Mouse (Mus musculus): Measurements from ENCODE around the gene Sp9. TPM values are rescaled to one million over a fixed set of nuclear protein-coding genes. Genes with fewer than 3 reads are reported as not detected.

The Sp9 gene
- polyA plus RNA-seq, 1 experiment from 2014 or later = not detected

DNA sequence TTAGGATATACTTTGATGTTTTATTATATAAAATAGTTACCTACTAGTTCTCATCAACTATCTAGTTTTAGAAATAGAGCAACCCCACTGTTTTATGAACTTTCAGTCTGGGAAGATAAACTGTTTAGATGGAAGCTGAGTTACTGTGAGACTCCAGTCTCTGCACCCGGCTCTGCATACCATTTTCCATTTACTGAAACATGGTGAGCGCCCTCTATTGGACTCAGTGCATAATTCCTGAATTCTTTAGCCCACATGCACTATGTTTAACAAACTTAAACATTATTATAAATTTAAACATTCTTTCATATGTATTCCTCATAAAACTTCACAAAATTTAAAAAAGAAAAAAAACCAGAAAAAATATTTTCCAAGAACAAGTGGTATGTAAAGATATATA, 13.9 kb downstream of the Sp9 start:
- Histone ChIP-seq H3K4me1 (replicated peaks) (peaks cover 8% of the 10 kb centered on the region), H3K36me3 (peaks cover 14% of the 10 kb centered on the region), H3K27me3 (replicated peaks) (peaks cover 16% of the 10 kb centered on the region), H3K9ac (no peak overlapping the region), H3K4me3 (no peak overlapping the region), H3K4me2 (no peak overlapping the region), H3K9me3 (replicated peaks) (no peaks in the 10 kb centered on the region), H3K27ac (ENCODE audit: poor library complexity, severe bottlenecking) (no peak overlapping the region)
- no peak for ATAC-seq (ENCODE audit: insufficient number of reproducible peaks, low FRiP score)
- WGBS = 13% methylated on average over 2 of the region's 2 CpGs

DNA sequence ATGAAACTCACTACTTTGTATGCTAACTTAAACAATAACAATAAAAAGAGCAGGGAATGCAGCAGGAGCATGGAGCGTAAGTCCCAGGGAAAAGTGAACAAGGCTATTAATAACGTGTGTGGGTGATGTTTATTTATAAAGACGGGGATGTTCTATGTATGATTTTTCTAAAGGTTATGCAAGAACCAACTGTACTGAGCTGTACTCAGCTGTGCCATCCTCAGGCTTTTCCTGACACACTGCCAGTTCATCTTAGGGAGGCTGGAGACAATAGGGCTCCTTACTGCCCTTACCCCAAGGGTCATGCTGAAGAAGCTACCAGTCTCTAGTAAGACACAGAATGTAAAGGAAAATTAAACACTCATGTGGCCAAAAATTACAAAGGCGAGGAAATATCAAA, 19.4 kb downstream of the Sp9 start:
- 89% methylated on average over 4 of the region's 4 CpGs for WGBS
- Histone ChIP-seq H3K4me3 (no peak overlapping the region), H3K9ac (no peak overlapping the region), H3K27me3 (replicated peaks) (no peaks in the 10 kb centered on the region), H3K4me2 (no peak overlapping the region), H3K27ac (ENCODE audit: poor library complexity, severe bottlenecking) (no peak overlapping the region), H3K4me1 (replicated peaks) (no peaks in the 10 kb centered on the region), H3K9me3 (replicated peaks) (no peaks in the 10 kb centered on the region), H3K36me3 (peaks cover 33% of the 10 kb centered on the region)
- no peak for ATAC-seq (ENCODE audit: insufficient number of reproducible peaks, low FRiP score)

DNA sequence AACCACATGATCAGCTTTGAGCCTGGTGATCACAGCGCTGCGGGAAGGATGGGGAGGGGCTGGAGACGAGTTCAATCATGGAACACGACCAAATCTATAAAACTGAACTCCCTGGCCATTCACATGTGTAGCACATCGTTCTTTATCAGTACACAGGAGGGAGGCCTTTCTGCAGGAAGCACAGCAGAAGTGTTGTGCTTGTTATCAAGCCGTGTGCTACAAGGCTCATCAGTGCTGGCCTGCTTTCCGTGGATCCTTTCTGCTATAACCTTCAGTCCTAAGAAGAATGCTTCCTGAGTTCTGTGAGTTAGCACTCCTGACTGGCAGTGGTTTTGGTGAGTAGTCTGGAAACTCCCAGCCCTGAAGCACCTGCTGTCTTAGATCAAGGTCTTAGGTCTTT, 23.3 kb downstream of the Sp9 start:
- Histone ChIP-seq H3K27ac (ENCODE audit: poor library complexity, severe bottlenecking) (no peak overlapping the region), H3K36me3 (peaks cover 32% of the 10 kb centered on the region), H3K4me2 (no peak overlapping the region), H3K9ac (no peak overlapping the region), H3K27me3 (replicated peaks) (no peaks in the 10 kb centered on the region), H3K4me1 (replicated peaks) (no peaks in the 10 kb centered on the region), H3K4me3 (no peak overlapping the region), H3K9me3 (replicated peaks) (no peaks in the 10 kb centered on the region)
- ATAC-seq (ENCODE audit: insufficient number of reproducible peaks, low FRiP score) = no peak
- WGBS = 69% methylated on average over 7 of the region's 7 CpGs

DNA sequence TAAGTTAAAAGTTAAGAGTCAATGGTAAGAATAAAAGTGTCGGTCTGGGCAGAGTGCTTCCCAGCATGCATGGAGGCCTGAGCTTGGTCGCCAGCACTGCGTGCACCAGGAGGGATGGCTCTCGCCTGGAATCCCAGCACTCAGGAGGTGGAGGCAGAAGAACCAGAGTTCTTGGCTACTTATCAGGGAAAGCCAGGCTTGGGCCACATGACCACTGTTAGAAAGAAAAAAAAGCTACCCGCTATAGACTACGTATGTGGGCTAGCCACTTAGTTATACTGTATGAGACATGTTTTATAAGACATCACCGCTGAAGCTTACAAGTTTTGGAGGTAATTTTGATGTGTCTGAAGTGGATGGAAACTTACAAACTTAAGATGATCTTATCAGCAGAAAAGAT, 26.4 kb downstream of the Sp9 start:
- 77% methylated on average over 7 of the region's 7 CpGs for WGBS

DNA sequence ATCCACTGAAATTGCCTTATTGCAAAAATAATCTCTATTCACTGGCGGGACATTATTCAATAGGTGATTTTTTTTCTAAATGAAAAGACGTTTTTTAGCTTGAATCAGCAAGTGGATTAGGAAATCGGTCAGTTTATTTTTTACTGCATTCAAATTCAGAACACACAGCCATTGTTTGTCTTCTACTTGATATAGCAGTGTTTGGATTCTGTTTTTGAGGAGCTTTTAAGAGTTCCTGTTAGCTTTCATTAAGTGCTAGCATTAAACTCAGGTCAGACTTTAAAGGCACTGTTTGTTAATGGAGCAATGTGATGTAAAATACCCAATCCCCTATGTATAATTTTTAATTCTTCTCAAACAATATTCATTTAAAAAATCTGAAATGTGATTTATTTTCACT, 27.1 kb downstream of the Sp9 start:
- Histone ChIP-seq H3K4me3 (no peak overlapping the region), H3K36me3 (peaks cover 46% of the 10 kb centered on the region), H3K9ac (no peak overlapping the region), H3K4me2 (no peak overlapping the region), H3K9me3 (replicated peaks) (no peaks in the 10 kb centered on the region), H3K4me1 (replicated peaks) (no peaks in the 10 kb centered on the region), H3K27me3 (replicated peaks) (no peaks in the 10 kb centered on the region), H3K27ac (ENCODE audit: poor library complexity, severe bottlenecking) (no peak overlapping the region)
- ATAC-seq (ENCODE audit: insufficient number of reproducible peaks, low FRiP score) = no peak
- WGBS = 80% methylated on average over 3 of the region's 3 CpGs

More for the DNA sequence above, 26.4 kb downstream of the Sp9 start:
- no peak overlapping the region for H3K27ac ChIP-seq (ENCODE audit: poor library complexity, severe bottlenecking)
- H3K9me3 ChIP-seq (replicated peaks) = no peaks in the 10 kb centered on the region
- peaks cover 44% of the 10 kb centered on the region for H3K36me3 ChIP-seq
- H3K4me1 ChIP-seq (replicated peaks) = no peaks in the 10 kb centered on the region
- no peak overlapping the region for H3K4me2 ChIP-seq
- no peaks in the 10 kb centered on the region for H3K27me3 ChIP-seq (replicated peaks)
- ATAC-seq (ENCODE audit: insufficient number of reproducible peaks, low FRiP score) = peak; percentile 79
- no peak overlapping the region for H3K9ac ChIP-seq
- H3K4me3 ChIP-seq = no peak overlapping the region

DNA sequence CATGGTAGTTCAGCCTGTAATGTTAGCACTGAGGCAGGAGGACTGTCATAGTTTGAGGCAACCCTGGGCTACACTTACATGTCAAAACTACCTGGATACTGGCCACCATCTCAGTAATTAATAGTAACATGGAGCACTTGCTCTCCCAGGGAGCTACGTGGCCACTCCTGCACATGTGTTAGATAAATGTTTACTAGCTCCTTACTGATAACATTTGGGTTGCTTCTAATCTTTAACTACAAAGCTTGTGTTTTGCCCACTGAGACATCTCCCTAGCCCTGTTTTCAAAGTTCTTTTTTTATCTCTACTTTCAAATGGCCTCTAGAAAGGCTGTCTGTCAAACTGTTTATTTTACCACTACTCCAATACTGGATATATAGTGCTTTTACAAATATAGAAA, 30.3 kb downstream of the Sp9 start:
- Histone ChIP-seq H3K4me1 (replicated peaks) (no peaks in the 10 kb centered on the region), H3K4me2 (no peak overlapping the region), H3K36me3 (peaks cover 48% of the 10 kb centered on the region), H3K27ac (ENCODE audit: poor library complexity, severe bottlenecking) (no peak overlapping the region), H3K9me3 (replicated peaks) (no peaks in the 10 kb centered on the region), H3K4me3 (no peak overlapping the region), H3K9ac (no peak overlapping the region), H3K27me3 (replicated peaks) (no peaks in the 10 kb centered on the region)
- no peak for ATAC-seq (ENCODE audit: insufficient number of reproducible peaks, low FRiP score)
- WGBS = 59% methylated on average over 1 of the region's 1 CpGs

DNA sequence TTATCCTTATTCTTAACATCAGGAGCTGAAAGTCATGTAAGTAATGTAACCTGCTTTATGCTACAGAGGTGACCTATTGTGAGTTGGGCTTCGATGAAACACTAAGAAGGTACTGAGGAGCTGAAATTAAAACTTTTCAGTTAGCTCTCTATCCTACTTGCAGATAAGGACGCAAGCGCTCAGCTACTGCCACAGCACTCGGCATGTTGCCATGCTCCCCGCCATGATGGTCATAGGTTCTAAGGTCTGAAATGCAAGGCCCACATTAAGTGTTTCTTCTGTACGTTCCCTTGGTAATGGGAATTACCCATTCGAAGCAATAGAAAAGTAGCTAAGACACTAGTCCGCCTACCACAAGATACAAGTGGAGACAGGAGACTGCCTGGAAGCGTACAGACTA, 31.0 kb downstream of the Sp9 start:
- no peak for ATAC-seq (ENCODE audit: insufficient number of reproducible peaks, low FRiP score)
- Histone ChIP-seq H3K36me3 (peaks cover 55% of the 10 kb centered on the region), H3K27me3 (replicated peaks) (no peaks in the 10 kb centered on the region), H3K27ac (ENCODE audit: poor library complexity, severe bottlenecking) (no peak overlapping the region), H3K4me2 (no peak overlapping the region), H3K9ac (no peak overlapping the region), H3K9me3 (replicated peaks) (no peaks in the 10 kb centered on the region), H3K4me1 (replicated peaks) (no peaks in the 10 kb centered on the region), H3K4me3 (no peak overlapping the region)
- 93% methylated on average over 9 of the region's 9 CpGs for WGBS

DNA sequence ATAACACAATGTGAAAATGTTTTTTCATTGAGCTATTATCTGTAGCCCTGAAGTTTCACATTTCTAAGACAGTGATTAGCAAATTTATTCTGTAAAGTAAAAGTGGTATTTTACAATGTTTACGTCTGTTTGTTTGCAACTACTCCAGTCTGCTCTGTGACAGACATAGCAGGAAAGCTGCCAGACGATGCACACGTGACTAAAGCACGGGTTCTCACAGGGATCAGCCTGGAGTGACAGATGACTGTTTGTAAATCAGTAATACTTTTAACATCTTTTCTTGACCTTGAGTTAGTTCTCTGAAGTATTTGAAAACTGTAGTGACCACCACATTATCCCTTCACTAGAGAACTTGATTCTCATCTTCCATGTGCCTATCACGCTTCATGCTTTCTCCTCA, 32.8 kb downstream of the Sp9 start:
- ATAC-seq (ENCODE audit: insufficient number of reproducible peaks, low FRiP score) = no peak
- 95% methylated on average over 5 of the region's 5 CpGs for WGBS
- H3K4me2 ChIP-seq = no peak overlapping the region
- no peaks in the 10 kb centered on the region for H3K4me1 ChIP-seq (replicated peaks)
- H3K36me3 ChIP-seq = peaks cover 63% of the 10 kb centered on the region
- no peaks in the 10 kb centered on the region for H3K9me3 ChIP-seq (replicated peaks)
- no peak overlapping the region for H3K9ac ChIP-seq
- no peaks in the 10 kb centered on the region for H3K27me3 ChIP-seq (replicated peaks)
- H3K27ac ChIP-seq (ENCODE audit: poor library complexity, severe bottlenecking) = no peak overlapping the region
- no peak overlapping the region for H3K4me3 ChIP-seq

DNA sequence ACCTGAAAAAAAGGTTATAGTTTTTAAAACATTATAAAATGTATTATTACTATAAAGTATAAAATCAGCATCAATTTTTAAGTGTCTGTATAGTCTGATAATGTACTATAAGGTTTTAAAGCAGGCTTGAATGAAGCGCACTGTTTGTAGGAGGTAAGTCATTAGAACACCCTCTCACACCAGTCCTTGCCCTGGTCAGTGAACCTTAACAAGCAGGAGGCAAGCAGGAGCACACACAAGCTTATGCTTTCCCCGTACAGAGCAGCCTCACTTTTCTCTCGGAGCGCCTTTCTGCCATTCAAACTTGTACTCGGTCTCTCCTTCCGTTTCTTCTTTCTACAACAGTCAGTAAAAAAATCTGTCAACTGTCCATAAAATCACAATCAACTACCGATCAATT, 34.3 kb downstream of the Sp9 start:
- peaks cover 67% of the 10 kb centered on the region for H3K36me3 ChIP-seq
- no peak for ATAC-seq (ENCODE audit: insufficient number of reproducible peaks, low FRiP score)
- H3K4me3 ChIP-seq = no peak overlapping the region
- 92% methylated on average over 7 of the region's 7 CpGs for WGBS
- no peaks in the 10 kb centered on the region for H3K9me3 ChIP-seq (replicated peaks)
- H3K4me2 ChIP-seq = no peak overlapping the region
- no peaks in the 10 kb centered on the region for H3K27me3 ChIP-seq (replicated peaks)
- H3K9ac ChIP-seq = no peak overlapping the region
- no peaks in the 10 kb centered on the region for H3K4me1 ChIP-seq (replicated peaks)
- no peak overlapping the region for H3K27ac ChIP-seq (ENCODE audit: poor library complexity, severe bottlenecking)

DNA sequence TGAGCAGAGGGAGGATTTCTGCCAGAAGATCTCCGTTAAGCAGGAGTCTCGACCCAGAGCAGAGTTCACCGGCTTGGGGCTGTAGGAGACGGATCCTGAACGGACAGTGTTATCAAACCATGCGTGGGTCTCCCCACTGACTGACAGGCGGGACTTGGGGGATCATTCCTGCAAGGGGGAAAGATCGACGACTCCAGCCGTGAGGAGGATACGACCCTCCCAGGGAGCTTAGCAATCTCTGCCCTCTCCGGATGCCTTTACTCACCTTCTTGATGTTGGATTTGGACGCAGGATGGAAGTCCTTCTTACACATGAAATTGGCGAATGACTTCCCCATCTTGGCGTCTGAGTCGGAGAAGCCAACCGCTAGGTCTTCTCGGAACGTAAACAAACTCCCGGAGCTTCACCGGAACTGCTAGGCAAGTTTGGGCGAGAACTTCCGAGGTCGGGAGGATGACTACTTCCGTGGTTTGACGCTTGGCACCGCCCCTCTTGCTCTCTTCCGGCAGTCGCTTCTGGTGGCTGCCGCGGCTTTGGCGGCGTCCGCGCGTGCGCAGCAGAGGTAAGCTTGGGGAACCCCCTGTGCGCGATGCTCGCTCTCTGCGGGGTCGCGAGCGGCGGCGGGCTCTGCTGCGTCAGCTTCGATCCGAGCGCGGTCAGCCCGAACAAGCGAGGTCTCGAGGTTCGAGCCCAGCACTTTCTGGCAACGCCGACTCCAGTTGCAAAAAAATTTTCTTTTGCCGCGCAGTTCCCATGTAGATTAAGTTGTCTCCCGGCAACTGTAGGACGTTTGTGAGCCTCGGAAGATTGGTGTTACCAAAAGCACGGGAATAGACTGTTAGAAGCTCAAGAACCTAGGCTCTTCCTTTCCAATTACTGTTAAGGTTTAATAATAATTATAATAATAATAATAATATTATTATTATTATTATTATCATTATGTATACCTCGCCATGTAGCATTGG, 40.7 kb downstream of the Sp9 start, which contains the start of the genes Scrn3 and Cir1:
Scrn3 (plus strand) TSS at position 450 of the 965 bp plus-strand sequence.
Cir1 (minus strand) TSS at position 550 of the 965 bp plus-strand sequence.
- peaks cover 29% of the 10 kb centered on the region for H3K36me3 ChIP-seq
- H3K27me3 ChIP-seq (replicated peaks) = no peaks in the 10 kb centered on the region
- peak within 1 kb of the TSS; percentile 91 for H3K9ac ChIP-seq
- H3K4me1 ChIP-seq (replicated peaks) = peaks cover 4% of the 10 kb centered on the region
- H3K4me2 ChIP-seq = peak within 1 kb of the TSS; percentile 94
- under 1% methylated on average over 64 of the region's 64 CpGs for WGBS
- H3K27ac ChIP-seq (ENCODE audit: poor library complexity, severe bottlenecking) = peak within 1 kb of the TSS; percentile 81
- peak within 1 kb of the TSS; percentile 96 for H3K4me3 ChIP-seq
- H3K9me3 ChIP-seq (replicated peaks) = no peaks in the 10 kb centered on the region
- peak; percentile 93 for ATAC-seq (ENCODE audit: insufficient number of reproducible peaks, low FRiP score)

DNA sequence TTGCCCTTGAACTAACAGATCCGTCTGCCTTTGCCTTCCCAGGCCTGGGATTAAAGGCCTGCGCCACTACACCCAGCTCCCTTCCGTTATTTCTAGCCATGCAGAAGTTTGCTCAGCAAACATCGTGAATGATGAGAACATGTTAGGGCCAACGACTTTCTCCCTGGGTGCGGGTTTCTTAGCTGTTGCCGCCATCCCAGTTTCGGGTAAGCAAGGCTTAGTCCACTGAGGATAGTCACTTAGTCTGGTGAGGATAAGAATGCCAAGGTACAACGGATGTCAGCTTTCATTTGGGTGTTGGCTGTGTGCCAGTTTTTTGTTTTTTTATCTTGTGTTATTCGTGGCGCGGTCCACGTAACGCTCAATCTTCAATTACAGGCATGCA, 41.4 kb downstream of the Sp9 start:
- peak overlapping the region; percentile 96 for H3K4me3 ChIP-seq
- peaks cover 25% of the 10 kb centered on the region for H3K36me3 ChIP-seq
- peak overlapping the region; percentile 94 for H3K4me2 ChIP-seq
- H3K9ac ChIP-seq = peak overlapping the region; percentile 62
- peaks cover 4% of the 10 kb centered on the region for H3K4me1 ChIP-seq (replicated peaks)
- H3K27me3 ChIP-seq (replicated peaks) = no peaks in the 10 kb centered on the region
- peak overlapping the region; percentile 81 for H3K27ac ChIP-seq (ENCODE audit: poor library complexity, severe bottlenecking)
- whole genome bisulfite sequencing = 34% methylated on average over 14 of the region's 14 CpGs
- no peaks in the 10 kb centered on the region for H3K9me3 ChIP-seq (replicated peaks)
- ATAC-seq (ENCODE audit: insufficient number of reproducible peaks, low FRiP score) = peak; percentile 37; the same call in 1 of the 2 replicates

Measured in heart, embryonic 12.5 days (tissue).